Mouse (Mus musculus): ENCODE data around the gene Pakap. TPM values are rescaled to one million over a fixed set of nuclear protein-coding genes. Genes with fewer than 3 reads are reported as not detected.

Pakap gene
- polyA plus RNA-seq, 1 experiment = 0.22 TPM

- Histone ChIP-seq H3K27me3 (ENCODE audit: control insufficient read depth, insufficient read depth, low read length) (no peaks in the 10 kb centered on the region), H3K27ac (ENCODE audit: insufficient read depth, low read depth, low read length) (no peak overlapping the region), H3K4me1 (ENCODE audit: control insufficient read depth, insufficient read depth, insufficient read length, low read length) (no peaks in the 10 kb centered on the region; the same call in 1 of the 2 replicates), H3K36me3 (ENCODE audit: control insufficient read depth, insufficient read depth, low read length) (no peaks in the 10 kb centered on the region), H3K4me3 (ENCODE audit: low read depth, low read length) (no peak overlapping the region)
- no peak for TF ChIP-seq CTCF (IDR thresholded peaks at IDR 0.05; ENCODE audit: extremely low read depth, insufficient read length, insufficient replicate concordance, low read depth, low read length)
- TF ChIP-seq POLR2A (IDR thresholded peaks at IDR 0.05; ENCODE audit: low read depth, low read length) = no peak
- 70% methylated on average over 9 of the region's 9 CpGs for WGBS
These were observed 69.0 kb downstream of the Pakap start for GRCm38 (mm10) chr4:57636782-57637482.

GRCm38 (mm10) chr4:57637636-57638386 lies 69.8 kb downstream of the Pakap start:
- H3K4me1 ChIP-seq (ENCODE audit: control insufficient read depth, insufficient read depth, insufficient read length, low read length) = no peaks in the 10 kb centered on the region; the same call in 1 of the 2 replicates
- no peaks in the 10 kb centered on the region for H3K36me3 ChIP-seq (ENCODE audit: control insufficient read depth, insufficient read depth, low read length)
- H3K27ac ChIP-seq (ENCODE audit: insufficient read depth, low read depth, low read length) = no peak overlapping the region
- 13% methylated on average over 24 of the region's 24 CpGs for WGBS
- TF ChIP-seq POLR2A (IDR thresholded peaks at IDR 0.05; ENCODE audit: low read depth, low read length) (no peak), CTCF (IDR thresholded peaks at IDR 0.05; ENCODE audit: extremely low read depth, insufficient read length, insufficient replicate concordance, low read depth, low read length) (no peak)
- peak overlapping the region; percentile 12 for H3K4me3 ChIP-seq (ENCODE audit: low read depth, low read length)
- H3K27me3 ChIP-seq (ENCODE audit: control insufficient read depth, insufficient read depth, low read length) = no peaks in the 10 kb centered on the region

GRCm38 (mm10) chr4:57638941-57639340 lies 71.0 kb downstream of the Pakap start:
- 79% methylated on average over 9 of the region's 9 CpGs for whole genome bisulfite sequencing
- H3K4me1 ChIP-seq (ENCODE audit: control insufficient read depth, insufficient read depth, insufficient read length, low read length) = no peaks in the 10 kb centered on the region; the same call in 1 of the 2 replicates
- H3K36me3 ChIP-seq (ENCODE audit: control insufficient read depth, insufficient read depth, low read length) = no peaks in the 10 kb centered on the region
- H3K27ac ChIP-seq (ENCODE audit: insufficient read depth, low read depth, low read length) = no peak overlapping the region
- no peaks in the 10 kb centered on the region for H3K27me3 ChIP-seq (ENCODE audit: control insufficient read depth, insufficient read depth, low read length)
- TF ChIP-seq CTCF (IDR thresholded peaks at IDR 0.05; ENCODE audit: extremely low read depth, insufficient read length, insufficient replicate concordance, low read depth, low read length) (no peak), POLR2A (IDR thresholded peaks at IDR 0.05; ENCODE audit: low read depth, low read length) (no peak)
- H3K4me3 ChIP-seq (ENCODE audit: low read depth, low read length) = no peak overlapping the region

- TF ChIP-seq POLR2A (IDR thresholded peaks at IDR 0.05; ENCODE audit: low read depth, low read length) = no peak
- TF ChIP-seq CTCF (IDR thresholded peaks at IDR 0.05; ENCODE audit: extremely low read depth, insufficient read length, insufficient replicate concordance, low read depth, low read length) = no peak
These were observed 72.2 kb downstream of the Pakap start for GRCm38 (mm10) chr4:57640222-57640621.

GRCm38 (mm10) chr4:57640971-57641370 lies 73.0 kb downstream of the Pakap start:
- Histone ChIP-seq H3K27me3 (ENCODE audit: control insufficient read depth, insufficient read depth, low read length) (no peaks in the 10 kb centered on the region), H3K4me1 (ENCODE audit: control insufficient read depth, insufficient read depth, insufficient read length, low read length) (no peaks in the 10 kb centered on the region; the same call in 1 of the 2 replicates), H3K27ac (ENCODE audit: insufficient read depth, low read depth, low read length) (no peak overlapping the region), H3K36me3 (ENCODE audit: control insufficient read depth, insufficient read depth, low read length) (no peaks in the 10 kb centered on the region), H3K4me3 (ENCODE audit: low read depth, low read length) (no peak overlapping the region)
- WGBS = 87% methylated on average over 3 of the region's 3 CpGs
- TF ChIP-seq POLR2A (IDR thresholded peaks at IDR 0.05; ENCODE audit: low read depth, low read length) (no peak), CTCF (IDR thresholded peaks at IDR 0.05; ENCODE audit: extremely low read depth, insufficient read length, insufficient replicate concordance, low read depth, low read length) (no peak)

More at GRCm38 (mm10) chr4:57640222-57640621, 72.2 kb downstream of the Pakap start:
- Histone ChIP-seq H3K27me3 (ENCODE audit: control insufficient read depth, insufficient read depth, low read length) (no peaks in the 10 kb centered on the region), H3K4me1 (ENCODE audit: control insufficient read depth, insufficient read depth, insufficient read length, low read length) (no peaks in the 10 kb centered on the region; the same call in 1 of the 2 replicates), H3K4me3 (ENCODE audit: low read depth, low read length) (no peak overlapping the region), H3K36me3 (ENCODE audit: control insufficient read depth, insufficient read depth, low read length) (no peaks in the 10 kb centered on the region), H3K27ac (ENCODE audit: insufficient read depth, low read depth, low read length) (no peak overlapping the region)
- 14% methylated on average over 7 of the region's 7 CpGs for WGBS

- H3K27ac ChIP-seq (ENCODE audit: insufficient read depth, low read depth, low read length) = no peak overlapping the region
- H3K27me3 ChIP-seq (ENCODE audit: control insufficient read depth, insufficient read depth, low read length) = no peaks in the 10 kb centered on the region; the same call in 1 of the 2 replicates
- no peaks in the 10 kb centered on the region for H3K4me1 ChIP-seq (ENCODE audit: control insufficient read depth, insufficient read depth, insufficient read length, low read length)
- H3K36me3 ChIP-seq (ENCODE audit: control insufficient read depth, insufficient read depth, low read length) = no peaks in the 10 kb centered on the region
- TF ChIP-seq CTCF (IDR thresholded peaks at IDR 0.05; ENCODE audit: extremely low read depth, insufficient read length, insufficient replicate concordance, low read depth, low read length) (no peak), POLR2A (IDR thresholded peaks at IDR 0.05; ENCODE audit: low read depth, low read length) (no peak)
- no peak overlapping the region for H3K4me3 ChIP-seq (ENCODE audit: low read depth, low read length)
- 55% methylated on average over 1 of the region's 1 CpGs for WGBS
These were observed 83.0 kb downstream of the Pakap start for GRCm38 (mm10) chr4:57650994-57651393.

GRCm38 (mm10) chr4:57651547-57651946 lies 83.6 kb downstream of the Pakap start:
- TF ChIP-seq CTCF (IDR thresholded peaks at IDR 0.05; ENCODE audit: extremely low read depth, insufficient read length, insufficient replicate concordance, low read depth, low read length) = no peak
- no peak for TF ChIP-seq POLR2A (IDR thresholded peaks at IDR 0.05; ENCODE audit: low read depth, low read length)
- no peak overlapping the region for H3K4me3 ChIP-seq (ENCODE audit: low read depth, low read length)
- WGBS = 84% methylated on average over 8 of the region's 8 CpGs
- H3K4me1 ChIP-seq (ENCODE audit: control insufficient read depth, insufficient read depth, insufficient read length, low read length) = no peaks in the 10 kb centered on the region
- H3K27me3 ChIP-seq (ENCODE audit: control insufficient read depth, insufficient read depth, low read length) = no peaks in the 10 kb centered on the region; the same call in 1 of the 2 replicates
- no peak overlapping the region for H3K27ac ChIP-seq (ENCODE audit: insufficient read depth, low read depth, low read length)
- no peaks in the 10 kb centered on the region for H3K36me3 ChIP-seq (ENCODE audit: control insufficient read depth, insufficient read depth, low read length)

Measured in small intestine, adult 2 months (tissue).